Mouse (Mus musculus) stomach, postnatal 0 days (tissue): ENCODE measurements around the gene Glyr1. TPM values are rescaled to one million over a fixed set of nuclear protein-coding genes. Genes with fewer than 3 reads are reported as not detected.

Experiments used
- ATAC-seq: fragments of 200-750 bp; cut with Nextera tagmentation; 2 replicates; pipeline ENCODE4 v1.8.0; 2017; ENCODE audit not compliant: low FRiP score, low TSS enrichment
- DNase-seq: peaks from one replicate; pipeline ENCODE4 v3.0.0-alpha.2; 2016; ENCODE audit warnings: low spot score
- H3K27ac ChIP-seq: fragments of 300-500 bp; sonication (generic); replicated peaks from 2 replicates; pipeline ENCODE4 v1.5.1; 2014; ENCODE audit warnings: mild to moderate bottlenecking, control low read depth
- H3K27me3 ChIP-seq: fragments of 300-500 bp; sonication (generic); 2 replicates; pipeline ENCODE4 v1.6.1; 2014; ENCODE audit warnings: low read length; ENCODE audit not compliant: control insufficient read depth, insufficient read depth
- H3K36me3 ChIP-seq: fragments of 300-500 bp; sonication (generic); 2 replicates; pipeline ENCODE4 v1.6.1; 2014; ENCODE audit warnings: low read length, mixed read lengths; ENCODE audit not compliant: control insufficient read depth, insufficient read depth
- H3K4me1 ChIP-seq: fragments of 300-500 bp; sonication (generic); replicated peaks from 2 replicates; pipeline ENCODE4 v1.6.1; 2014; ENCODE audit warnings: antibody characterized with exemption; ENCODE audit not compliant: control insufficient read depth, insufficient read depth
- H3K4me2 ChIP-seq: fragments of 300-500 bp; sonication (generic); replicated peaks from 2 replicates; pipeline ENCODE4 v1.6.1; 2014; ENCODE audit warnings: low read depth, mild to moderate bottlenecking, control low read depth, moderate library complexity
- H3K4me3 ChIP-seq: fragments of 300-500 bp; sonication (generic); 2 replicates; pipeline ENCODE4 v1.5.1; 2014; ENCODE audit warnings: low read depth, low read length, control low read depth
- H3K9ac ChIP-seq: fragments of 300-500 bp; sonication (generic); 2 replicates; pipeline ENCODE4 v1.6.1; 2014; ENCODE audit warnings: mild to moderate bottlenecking, low read length, control low read depth, mixed read lengths
- H3K9me3 ChIP-seq: fragments of 300-500 bp; sonication (generic); 2 replicates; pipeline ENCODE4 v1.6.1; 2016; ENCODE audit warnings: low read length; ENCODE audit not compliant: control insufficient read depth
- CTCF ChIP-seq: IDR thresholded peaks from 2 replicates; pipeline ENCODE4 v1.5.1; 2016; ENCODE audit warnings: antibody characterized with exemption, low read depth, mild to moderate bottlenecking, moderate library complexity
- EP300 ChIP-seq: optimal IDR thresholded peaks from 2 replicates; pipeline ENCODE3; 2016; ENCODE audit warnings: antibody characterized with exemption
- WGBS: fragments of 180-500 bp; shearing (Covaris S2); extraction: QIAGEN DNeasy Blood & Tissue Kit; methylation state at CpG from one replicate; pipeline ENCODE4 v1.1.7; 2014; 5-methylcytosine and 5-hydroxymethylcytosine counted together
- polyA plus RNA-seq: library from polyadenylated mRNA; unstranded; fragments of >200 nt; fragmentation: Nextera tagmentation; extraction: Ambion mirVana; gene quantifications from 2 replicates; pipeline ENCODE4 v1.2.1, GENCODE M21; 2015

The Glyr1 gene
- polyA plus RNA-seq, 1 experiment from 2014 or later: 65.2 TPM

GRCm38 (mm10) chr16:5008076-5008475, 41.6 kb downstream of the Glyr1 start:
- ATAC-seq: no peak
- no peaks in the 10 kb centered on the region for H3K36me3 ChIP-seq
- H3K27ac ChIP-seq: no peak overlapping the region
- H3K4me1 ChIP-seq: no peaks in the 10 kb centered on the region
- H3K4me2 ChIP-seq: peak overlapping the region; percentile 44
- H3K27me3 ChIP-seq: no peaks in the 10 kb centered on the region
- TF ChIP-seq EP300 (no peak), CTCF (no peak)
- 71% methylated on average over 12 of the region's 12 CpGs for WGBS
- no peak overlapping the region for H3K9ac ChIP-seq
- H3K4me3 ChIP-seq: peak overlapping the region; percentile 27; the same call in 1 of the 2 replicates
- H3K9me3 ChIP-seq: no peaks in the 10 kb centered on the region
- DNase-seq: no peak

DNA sequence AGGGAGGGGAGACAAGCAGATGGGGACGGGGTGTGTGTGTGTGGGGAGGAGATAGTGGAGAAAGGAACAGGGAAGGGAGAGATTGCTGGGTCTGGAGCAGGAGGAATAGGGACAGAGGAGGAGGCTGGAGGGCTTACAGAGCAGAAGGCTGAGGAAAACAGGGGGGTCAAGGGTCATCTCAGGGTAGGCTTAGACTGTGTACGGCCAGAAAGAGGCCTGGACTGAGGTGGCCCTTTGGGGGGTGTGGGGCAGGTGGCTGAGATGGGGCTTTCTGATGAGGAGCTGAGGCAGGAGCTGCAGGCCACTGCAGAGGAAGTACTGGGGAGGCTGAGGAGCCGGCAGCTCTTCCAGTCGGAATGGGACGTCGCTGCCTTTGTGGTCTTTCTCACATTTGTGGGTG, 42.2 kb downstream of the Glyr1 start:
- TF ChIP-seq CTCF (no peak), EP300 (no peak)
- WGBS: 47% methylated on average over 6 of the region's 6 CpGs
- H3K9ac ChIP-seq: 0 out of 2 replicates have a peak overlapping the region, but pooled peaks have one; percentile 27

DNA sequence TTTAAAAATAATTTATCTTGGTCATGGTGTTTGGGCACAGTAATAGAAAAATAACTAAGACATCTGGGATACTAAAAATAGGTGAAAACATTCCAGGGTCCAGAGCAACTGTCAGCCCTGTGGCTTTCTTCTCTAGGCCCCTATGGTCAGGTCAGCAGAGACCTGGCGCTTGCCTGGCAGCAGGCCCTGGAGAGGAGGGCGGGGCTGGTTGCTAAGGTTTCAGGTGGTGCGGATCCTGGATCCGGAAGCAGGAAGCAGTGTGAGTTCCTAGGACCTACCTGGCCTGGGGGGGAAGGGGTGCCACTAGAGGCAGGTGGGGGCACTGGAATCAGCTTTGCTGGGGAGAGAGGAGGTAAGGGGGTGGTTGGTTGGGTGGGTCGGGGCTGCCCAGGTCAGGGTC, 42.6 kb downstream of the Glyr1 start, which contains the start of gene Smim22:
Gene Smim22 (plus strand): TSS at position 222 of the 400 bp plus-strand sequence.
- Histone ChIP-seq H3K36me3 (no peaks in the 10 kb centered on the region), H3K27ac (peak within 1 kb of the TSS; percentile 45; the same call in 1 of the 2 replicates), H3K4me3 (peak within 1 kb of the TSS; percentile 27), H3K4me1 (no peaks in the 10 kb centered on the region), H3K9me3 (no peaks in the 10 kb centered on the region), H3K9ac (0 out of 2 replicates have a peak within 1 kb of the TSS, but pooled peaks have one; percentile 27), H3K27me3 (no peaks in the 10 kb centered on the region), H3K4me2 (peak within 1 kb of the TSS; percentile 44)
- 37% methylated on average over 5 of the region's 5 CpGs for WGBS
- DNase-seq (peak; percentile 92), ATAC-seq (peak; percentile 88)
- TF ChIP-seq EP300 (no peak), CTCF (no peak)

More for the DNA sequence above, 42.2 kb downstream of the Glyr1 start:
- H3K27me3 ChIP-seq: no peaks in the 10 kb centered on the region
- H3K36me3 ChIP-seq: no peaks in the 10 kb centered on the region
- no peaks in the 10 kb centered on the region for H3K4me1 ChIP-seq
- H3K4me3 ChIP-seq: peak overlapping the region; percentile 27
- ATAC-seq (peak; percentile 43), DNase-seq (no peak)
- H3K27ac ChIP-seq: peak overlapping the region; percentile 45; the same call in 1 of the 2 replicates
- peak overlapping the region; percentile 44 for H3K4me2 ChIP-seq
- no peaks in the 10 kb centered on the region for H3K9me3 ChIP-seq

DNA sequence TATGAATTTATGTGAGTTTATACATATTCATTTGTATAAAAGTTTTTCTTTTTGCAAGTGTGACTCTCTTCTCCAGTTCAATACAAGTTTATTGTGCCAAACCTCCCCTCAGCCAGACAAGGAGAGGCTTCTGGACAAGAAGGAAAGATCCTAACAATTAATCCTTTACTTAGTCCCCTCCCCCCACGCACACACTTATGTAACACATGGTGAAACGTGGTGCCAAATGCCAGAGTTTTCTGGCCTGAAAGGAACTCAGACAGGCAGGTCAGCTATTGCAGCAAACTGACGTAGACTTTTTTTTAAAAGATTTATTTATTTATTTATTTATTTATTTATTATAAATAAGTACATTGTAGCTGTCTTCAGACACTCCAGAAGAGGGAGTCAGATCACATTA, 49.1 kb downstream of the Glyr1 start:
- Histone ChIP-seq H3K27ac (no peak overlapping the region), H3K9me3 (no peaks in the 10 kb centered on the region), H3K36me3 (no peaks in the 10 kb centered on the region), H3K27me3 (no peaks in the 10 kb centered on the region), H3K9ac (no peak overlapping the region), H3K4me3 (no peak overlapping the region), H3K4me2 (no peak overlapping the region), H3K4me1 (no peaks in the 10 kb centered on the region)
- TF ChIP-seq CTCF (no peak), EP300 (no peak)
- ATAC-seq (no peak), DNase-seq (no peak)
- WGBS: 57% methylated on average over 3 of the region's 3 CpGs

GRCm38 (mm10) chr16:4998984-4999383, 50.7 kb downstream of the Glyr1 start:
- H3K4me2 ChIP-seq: no peak overlapping the region
- H3K4me1 ChIP-seq: no peaks in the 10 kb centered on the region
- H3K36me3 ChIP-seq: no peaks in the 10 kb centered on the region
- ATAC-seq: no peak
- no peak for DNase-seq
- no peaks in the 10 kb centered on the region for H3K9me3 ChIP-seq
- 20% methylated on average over 1 of the region's 1 CpGs for WGBS
- H3K27me3 ChIP-seq: no peaks in the 10 kb centered on the region
- no peak overlapping the region for H3K9ac ChIP-seq
- TF ChIP-seq EP300: no peak
- TF ChIP-seq CTCF: no peak
- H3K4me3 ChIP-seq: no peak overlapping the region
- no peak overlapping the region for H3K27ac ChIP-seq

- no peaks in the 10 kb centered on the region for H3K9me3 ChIP-seq
- DNase-seq: no peak
- no peaks in the 10 kb centered on the region for H3K27me3 ChIP-seq
- no peak for TF ChIP-seq CTCF
- no peak for TF ChIP-seq EP300
- no peaks in the 10 kb centered on the region for H3K36me3 ChIP-seq
- H3K4me2 ChIP-seq: no peak within 1 kb of the TSS
- no peak within 1 kb of the TSS for H3K4me3 ChIP-seq
- no peak for ATAC-seq
- no peak within 1 kb of the TSS for H3K9ac ChIP-seq
- no peaks in the 10 kb centered on the region for H3K4me1 ChIP-seq
- WGBS: 34% methylated on average over 3 of the region's 3 CpGs
- H3K27ac ChIP-seq: no peak within 1 kb of the TSS
These were observed 52.1 kb downstream of the Glyr1 start, which contains the start of gene Sept12 for GRCm38 (mm10) chr16:4997553-4997952. Sept12 (minus strand) TSS chr16:4997852.
